8 mouse cellular contexts compared by ENCODE assay signal in the genomic region with DNA sequence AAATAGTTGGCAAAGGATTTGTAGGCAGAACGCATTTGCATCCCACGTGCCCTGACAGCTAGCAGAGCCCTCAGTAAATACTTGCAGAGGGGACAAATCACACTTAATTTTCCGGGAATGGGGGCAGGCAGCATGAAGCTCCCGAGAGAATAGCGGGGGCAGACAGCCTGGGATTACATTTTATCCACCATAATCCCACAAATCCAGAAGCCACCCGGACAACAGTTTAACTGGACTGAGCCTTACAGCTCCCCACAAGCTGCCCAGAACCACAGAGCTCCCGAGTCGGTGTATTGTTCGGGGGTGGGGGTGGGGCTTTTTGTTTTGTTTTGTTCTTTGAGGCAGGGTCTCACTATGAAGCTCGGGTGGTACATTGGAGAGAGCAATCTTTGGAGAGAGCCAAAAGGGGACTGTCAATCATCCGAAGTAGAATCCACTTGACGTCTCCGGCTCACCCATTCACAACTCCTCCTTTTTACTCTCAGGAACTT. TPM values are rescaled to one million over a fixed set of nuclear protein-coding genes. Genes with fewer than 3 reads are reported as not detected.
DNase-seq lines count a peak whose midpoint lies in the region; ATAC-seq and TF ChIP-seq lines count a peak whose summit lies in the region.

No protein-coding gene starts in this region.

- H3K27me3 ChIP-seq in heart, embryonic 12.5 days (replicated peaks) = no peaks in the 10 kb centered on the region
- H3K27me3 ChIP-seq in MEL (ENCODE audit: control insufficient read depth in 1 of 2, insufficient read depth in 2 of 2, low read length in 2 of 2) = no peaks in the 10 kb centered on the region
- H3K27me3 ChIP-seq in hindbrain, embryonic 11.5 days (ENCODE audit: control insufficient read depth, insufficient read depth, low read length) = peaks cover 23% of the 10 kb centered on the region
- H3K27me3 ChIP-seq in midbrain, embryonic 12.5 days = peaks cover 49% of the 10 kb centered on the region

- no peak for DNase-seq in heart, adult 8-10 months (ENCODE audit: low spot score)
- no peak for DNase-seq in MEL (ENCODE audit: low read depth, low spot score)
- peak; percentile 55 for DNase-seq in hindbrain, embryonic 11.5 days (ENCODE audit: low spot score)
- DNase-seq in left cerebral cortex, adult 11 months (ENCODE audit: low spot score) = no peak
- DNase-seq in adrenal gland, postnatal 36 days = no peak
- no peak for DNase-seq in thymus, postnatal 4 days

- peak overlapping the region; percentile 96 for H3K4me2 ChIP-seq in heart, embryonic 12.5 days
- peak overlapping the region; percentile 93 for H3K4me2 ChIP-seq in hindbrain, embryonic 11.5 days (replicated peaks; ENCODE audit: low read depth, low read length)
- H3K4me2 ChIP-seq in midbrain, embryonic 12.5 days (replicated peaks) = peak overlapping the region; percentile 88

- peaks cover 47% of the 10 kb centered on the region for H3K4me1 ChIP-seq in heart, embryonic 12.5 days (replicated peaks)
- peaks cover 0 to 23% of the 10 kb centered on the region in 2 experiments; a peak in 3 of 4 replicates for H3K4me1 ChIP-seq in MEL (ENCODE audit: control insufficient read depth in 1 of 2, insufficient read depth in 2 of 2, low read length in 2 of 2)
- H3K4me1 ChIP-seq in hindbrain, embryonic 11.5 days (replicated peaks; ENCODE audit: control insufficient read depth, insufficient read depth, low read length) = peaks cover 5% of the 10 kb centered on the region
- H3K4me1 ChIP-seq in midbrain, embryonic 12.5 days = peaks cover 19% of the 10 kb centered on the region

- no peak for TF ChIP-seq RAD21 in MEL (IDR thresholded peaks at IDR 0.05; ENCODE audit: low read depth, low read length)

- H3K4me3 ChIP-seq in heart, embryonic 12.5 days = peak overlapping the region; percentile 76
- H3K4me3 ChIP-seq in MEL (ENCODE audit: control insufficient read depth in 1 of 2, insufficient read depth in 1 of 2, low read depth in 2 of 2, low read length in 2 of 2) = peak overlapping the region; percentile 61 to 71
- peak overlapping the region; percentile 58 for H3K4me3 ChIP-seq in hindbrain, embryonic 11.5 days (ENCODE audit: low read depth, low read length)
- peak overlapping the region; percentile 66 for H3K4me3 ChIP-seq in midbrain, embryonic 12.5 days

- no peak for TF ChIP-seq CTCF in MEL (IDR thresholded peaks at IDR 0.05 in 2 of 3, conservative IDR thresholded peaks at IDR 0.05 in 1 of 3; ENCODE audit: control insufficient read depth in 1 of 3, insufficient read depth in 1 of 3, low read depth in 2 of 3, low read length in 3 of 3, poor library complexity in 1 of 3, severe bottlenecking in 1 of 3)

- no peak; the same call in 1 of the 2 replicates for ATAC-seq in heart, embryonic 12.5 days (ENCODE audit: insufficient number of reproducible peaks, low FRiP score)
- ATAC-seq in hindbrain, embryonic 11.5 days (ENCODE audit: low FRiP score) = peak; percentile 66
- peak; percentile 51 for ATAC-seq in midbrain, embryonic 12.5 days (ENCODE audit: low FRiP score, low read depth)

- H3K9me3 ChIP-seq in heart, embryonic 12.5 days (replicated peaks) = no peaks in the 10 kb centered on the region
- H3K9me3 ChIP-seq in MEL (replicated peaks; ENCODE audit: insufficient read depth, low read length) = no peaks in the 10 kb centered on the region
- H3K9me3 ChIP-seq in hindbrain, embryonic 11.5 days (ENCODE audit: control insufficient read depth, low read length) = no peaks in the 10 kb centered on the region
- H3K9me3 ChIP-seq in midbrain, embryonic 12.5 days = no peaks in the 10 kb centered on the region

- TF ChIP-seq POLR2A in MEL (IDR thresholded peaks at IDR 0.05; ENCODE audit: control insufficient read depth in 1 of 2, insufficient read depth in 1 of 2, low read depth in 1 of 2, low read length in 2 of 2, poor library complexity in 1 of 2) = no peak

- TF ChIP-seq EP300 in MEL (IDR thresholded peaks at IDR 0.05; ENCODE audit: low read depth in 1 of 2, low read length in 2 of 2) = no peak

- 0 out of 2 replicates have a peak overlapping the region, but pooled peaks have one; percentile 46 for H3K27ac ChIP-seq in heart, embryonic 12.5 days (ENCODE audit: poor library complexity, severe bottlenecking)
- peak overlapping the region; percentile 13; the same call in 1 of the 2 replicates for H3K27ac ChIP-seq in MEL (ENCODE audit: control insufficient read depth, low read depth, low read length)
- H3K27ac ChIP-seq in hindbrain, embryonic 11.5 days (ENCODE audit: low read depth, low read length) = no peak overlapping the region
- no peak overlapping the region for H3K27ac ChIP-seq in midbrain, embryonic 12.5 days (replicated peaks)

- 1% methylated on average over 13 of the region's 13 CpGs for WGBS in heart, embryonic 12.5 days
- 3% methylated on average over 13 of the region's 13 CpGs for WGBS in hindbrain, embryonic 11.5 days
- WGBS in midbrain, embryonic 12.5 days = under 1% methylated on average over 13 of the region's 13 CpGs

- H3K36me3 ChIP-seq in heart, embryonic 12.5 days = no peaks in the 10 kb centered on the region
- peaks cover 0 to 12% of the 10 kb centered on the region in 2 experiments; a peak in 2 of 4 replicates for H3K36me3 ChIP-seq in MEL (ENCODE audit: control insufficient read depth in 1 of 2, insufficient read depth in 2 of 2, low read length in 2 of 2)
- no peaks in the 10 kb centered on the region for H3K36me3 ChIP-seq in hindbrain, embryonic 11.5 days (ENCODE audit: control insufficient read depth, insufficient read depth, low read length)
- no peaks in the 10 kb centered on the region for H3K36me3 ChIP-seq in midbrain, embryonic 12.5 days

- peak overlapping the region; percentile 83 for H3K9ac ChIP-seq in heart, embryonic 12.5 days
- H3K9ac ChIP-seq in MEL (ENCODE audit: control insufficient read depth, low read depth, low read length, poor library complexity, severe bottlenecking) = peak overlapping the region; percentile 87
- peak overlapping the region; percentile 64 for H3K9ac ChIP-seq in hindbrain, embryonic 11.5 days (ENCODE audit: low read depth, low read length)
- peak overlapping the region; percentile 70 for H3K9ac ChIP-seq in midbrain, embryonic 12.5 days (replicated peaks)

- peaks cover 8% of the 10 kb centered on the region for H3K79me2 ChIP-seq in MEL (ENCODE audit: control insufficient read depth, insufficient read depth, low read length, poor library complexity)

TF ChIP-seq in MEL, 35 proteins besides CTCF, POLR2A, EP300 and RAD21:
- TF ChIP-seq ELF1 (IDR thresholded peaks at IDR 0.05; ENCODE audit: low read depth, low read length) (no peak), POLR2AphosphoS2 (IDR thresholded peaks at IDR 0.05; ENCODE audit: low read length) (no peak), POLR2AphosphoS5 (IDR thresholded peaks at IDR 0.05; ENCODE audit: borderline replicate concordance, low read depth, low read length) (no peak), MEF2A (IDR thresholded peaks at IDR 0.05; ENCODE audit: extremely low read depth, insufficient replicate concordance, low read depth, low read length, poor library complexity, severe bottlenecking) (no peak), MXI1 (IDR thresholded peaks at IDR 0.05; ENCODE audit: low read depth, low read length) (no peak), SMC3 (IDR thresholded peaks at IDR 0.05; ENCODE audit: low read depth, low read length) (no peak), BHLHE40 (IDR thresholded peaks at IDR 0.05; ENCODE audit: borderline replicate concordance, low read depth, low read length) (no peak), NELFE (IDR thresholded peaks at IDR 0.05; ENCODE audit: low read depth, low read length) (no peak), HCFC1 (IDR thresholded peaks at IDR 0.05; ENCODE audit: low read depth, low read length) (no peak), USF2 (IDR thresholded peaks at IDR 0.05; ENCODE audit: borderline replicate concordance in 1 of 2, insufficient read depth in 1 of 2, low read depth in 1 of 2, low read length in 2 of 2) (no peak), E2F4 (IDR thresholded peaks at IDR 0.05; ENCODE audit: borderline replicate concordance, low read depth, low read length) (no peak), KAT2A (conservative IDR thresholded peaks at IDR 0.05; ENCODE audit: low read depth, low read length) (no peak), UBTF (IDR thresholded peaks at IDR 0.05; ENCODE audit: borderline replicate concordance, insufficient read depth, low read depth, low read length) (no peak), JUND (IDR thresholded peaks at IDR 0.05; ENCODE audit: low read depth, low read length) (no peak), TCF12 (IDR thresholded peaks at IDR 0.05; ENCODE audit: low read depth, low read length) (no peak)

RNA-seq across cellular contexts. Expression of a gene that starts 0.7 kb away (rescaled TPM):
- 12.4 and 14.3 TPM in 2 replicates for polyA plus RNA-seq in heart, embryonic 12.5 days (2016; fragmentation: Nextera tagmentation; extraction: Ambion mirVana)
- 1 to 10 TPM; 3.1 to 5.6 (median 4.2) TPM for total RNA-seq in heart, adult 8-10 months (2022)
- 7.6 and 11.7 TPM in 2 replicates for total RNA-seq in MEL (2012; rRNA removed)
- 10 to 100 TPM in 1 of 2 experiments, not detected in 1; 13.8 TPM for polyA plus RNA-seq in MEL (2012; ENCODE audit: insufficient read depth in 1 of 2, insufficient read length in 2 of 2, low read depth in 1 of 2, low replicate concordance in 2 of 2, missing spikeins in 1 of 2)
- polyA plus RNA-seq in hindbrain, embryonic 11.5 days (2014; fragmentation: Nextera tagmentation; extraction: Ambion mirVana) = 2.3 and 2.7 TPM in 2 replicates
- polyA plus RNA-seq in midbrain, embryonic 12.5 days (2016; fragmentation: Nextera tagmentation; extraction: Ambion mirVana) = 1.7 and 2.7 TPM in 2 replicates
- 10 to 100 TPM; 16.1 to 29.8 TPM for total RNA-seq in adrenal gland, postnatal 36 days (2021)

Comparison
In these comparisons a context has a peak if more than half of its experiments do, and no peak if none do; other contexts are left out.
1. H3K27ac ChIP-seq: peak in heart, embryonic 12.5 days (single experiment) and MEL (single experiment); none in hindbrain, embryonic 11.5 days (single experiment) and midbrain, embryonic 12.5 days (single experiment).
2. Peak in every context shown above with its lines, with median percentiles within 50 percentile points of each other: H3K4me2 ChIP-seq, H3K4me3 ChIP-seq and H3K9ac ChIP-seq.